Mouse (Mus musculus) liver, embryonic 14.5 days (tissue): Measurements from ENCODE around the gene Fam174a. TPM values are rescaled to one million over a fixed set of nuclear protein-coding genes. Genes with fewer than 3 reads are reported as not detected.

Experiments
- ATAC-seq: fragments of 200-750 bp; cut with Nextera tagmentation; 2 replicates; pipeline ENCODE4 v1.8.0; 2017; ENCODE audit warnings: moderate number of reproducible peaks, mild to moderate bottlenecking, moderate library complexity; ENCODE audit not compliant: insufficient read depth
- DNase-seq, 3 experiments: peaks; one replicate each; pipeline ENCODE4 v3.0.0-alpha.2; 2012 to 2013; ENCODE audit warnings: low read depth in 3 of 3, low spot score in 3 of 3
- H3K27ac ChIP-seq: fragments of 300-500 bp; sonication (generic); 2 replicates; pipeline ENCODE4 v1.5.1; 2014; ENCODE audit warnings: moderate library complexity, mild to moderate bottlenecking, control low read depth, inconsistent platforms
- H3K27me3 ChIP-seq: fragments of 300-500 bp; sonication (generic); 2 replicates; pipeline ENCODE4 v1.6.1; 2014; ENCODE audit warnings: mild to moderate bottlenecking, low read length, moderate library complexity; ENCODE audit not compliant: control insufficient read depth, insufficient read depth
- H3K36me3 ChIP-seq: fragments of 300-500 bp; sonication (generic); replicated peaks from 2 replicates; pipeline ENCODE4 v1.6.1; 2014; ENCODE audit warnings: low read depth; ENCODE audit not compliant: control insufficient read depth, insufficient read depth
- H3K4me1 ChIP-seq, 2 experiments: fragments of 200-500 bp in 1 of 2; fragments of 300-500 bp in 1 of 2; sonication (generic) in 1 of 2; replicated peaks; 2 replicates each; pipeline ENCODE4 v1.6.1; 2012 to 2014; ENCODE audit warnings: antibody characterized with exemption in 1 of 2, inconsistent platforms in 1 of 2, low read length in 1 of 2; ENCODE audit not compliant: control insufficient read depth in 2 of 2, insufficient read depth in 2 of 2
- H3K4me2 ChIP-seq: fragments of 300-500 bp; sonication (generic); 2 replicates; pipeline ENCODE4 v1.6.1; 2014; ENCODE audit warnings: low read depth, mild to moderate bottlenecking, control low read depth, moderate library complexity
- H3K4me3 ChIP-seq, 2 experiments: fragments of 200-500 bp in 1 of 2; fragments of 300-500 bp in 1 of 2; sonication (generic) in 1 of 2; 2 replicates each; pipeline ENCODE4 v1.5.1; 2012 to 2014; ENCODE audit warnings: low read depth in 2 of 2, low read length in 2 of 2, mild to moderate bottlenecking in 2 of 2, control low read depth in 1 of 2, inconsistent platforms in 1 of 2, moderate library complexity in 1 of 2; ENCODE audit not compliant: insufficient read depth in 1 of 2
- H3K9ac ChIP-seq: fragments of 300-500 bp; sonication (generic); replicated peaks from 2 replicates; pipeline ENCODE4 v1.6.1; 2014; ENCODE audit warnings: mild to moderate bottlenecking, control low read depth, moderate library complexity
- H3K9me3 ChIP-seq: fragments of 300-500 bp; sonication (generic); 2 replicates; pipeline ENCODE4 v1.6.1; 2016; ENCODE audit warnings: low read length, mixed read lengths; ENCODE audit not compliant: control insufficient read depth
- CTCF ChIP-seq: IDR thresholded peaks from 2 replicates; pipeline ENCODE4 v1.5.1; 2016; ENCODE audit warnings: antibody characterized with exemption, low read depth, control low read depth
- EP300 ChIP-seq: IDR thresholded peaks from 2 replicates; pipeline ENCODE4 v1.6.1; 2016; ENCODE audit warnings: antibody characterized with exemption, low read depth
- WGBS: fragments of 180-500 bp; shearing (Covaris S2); extraction: QIAGEN DNeasy Blood & Tissue Kit; methylation state at CpG from one replicate; pipeline ENCODE4 v1.1.7; 2014; ENCODE audit not compliant: insufficient replicate concordance; 5-methylcytosine and 5-hydroxymethylcytosine counted together
- polyA plus RNA-seq, 2 experiments: library from polyadenylated mRNA; depleted of rRNA in 1 of 2; stranded (reverse) in 1 of 2; unstranded in 1 of 2; fragments of >200 nt; fragmentation: Nextera tagmentation in 1 of 2; extraction: Ambion mirVana in 1 of 2; gene quantifications; 2 replicates each; pipeline versions ENCODE4 v1.2.1 to v1.2.3; 2012 to 2014

Fam174a gene
- 2.8 and 2.9 TPM in 2 replicates for polyA plus RNA-seq (2012; rRNA removed)
- polyA plus RNA-seq (2014; fragmentation: Nextera tagmentation; extraction: Ambion mirVana): 7.2 and 7.6 TPM in 2 replicates

GRCm38 (mm10) chr1:95313393-95314228 is at the start of gene Fam174a:
Gene Fam174a, plus strand, starts transcription at chr1:95313623.
- TF ChIP-seq EP300 (no peak), CTCF (no peak)
- peak within 1 kb of the TSS; percentile 89 for H3K4me2 ChIP-seq
- H3K9me3 ChIP-seq: no peaks in the 10 kb centered on the region
- peak within 1 kb of the TSS; percentile 75 for H3K9ac ChIP-seq
- H3K4me1 ChIP-seq: peaks cover 2 to 5% of the 10 kb centered on the region in 2 experiments; a peak in 3 of 4 replicates
- H3K4me3 ChIP-seq: peak within 1 kb of the TSS; percentile 65 to 81
- ATAC-seq (peak; percentile 96), DNase-seq (peak; percentile 75 to 77 (median 76))
- no peak within 1 kb of the TSS for H3K27ac ChIP-seq
- H3K27me3 ChIP-seq: no peaks in the 10 kb centered on the region
- WGBS: under 1% methylated on average over 76 of the region's 79 CpGs
- H3K36me3 ChIP-seq: no peaks in the 10 kb centered on the region

DNA sequence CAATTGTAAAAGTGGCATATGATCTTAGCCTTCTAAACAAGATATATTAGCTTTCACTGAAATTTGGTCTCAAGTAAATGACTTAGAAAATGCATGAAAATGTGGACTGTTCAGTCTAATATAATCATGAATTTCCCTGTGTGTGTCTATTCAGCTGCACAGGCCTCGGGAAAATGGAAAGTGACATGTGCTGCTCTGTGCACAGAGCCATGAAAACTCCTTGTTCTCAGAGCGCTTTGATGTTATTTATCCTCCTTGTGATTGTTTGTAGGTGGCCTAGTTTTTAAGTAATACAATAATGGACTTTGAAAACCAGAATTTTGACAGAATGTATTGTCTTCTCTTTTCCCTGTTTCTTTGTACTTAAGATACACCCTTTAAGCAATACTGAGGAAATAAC is 49.6 kb upstream of the Fam174a start:
- Histone ChIP-seq H3K4me2 (no peak overlapping the region), H3K4me1 (no peaks in the 10 kb centered on the region), H3K27me3 (no peaks in the 10 kb centered on the region), H3K4me3 (no peak overlapping the region), H3K9ac (no peak overlapping the region), H3K9me3 (no peaks in the 10 kb centered on the region), H3K27ac (no peak overlapping the region), H3K36me3 (no peaks in the 10 kb centered on the region)
- 46% methylated on average over 2 of the region's 2 CpGs for WGBS
- no peak for DNase-seq
- TF ChIP-seq EP300 (no peak), CTCF (no peak)
- ATAC-seq: no peak

DNA sequence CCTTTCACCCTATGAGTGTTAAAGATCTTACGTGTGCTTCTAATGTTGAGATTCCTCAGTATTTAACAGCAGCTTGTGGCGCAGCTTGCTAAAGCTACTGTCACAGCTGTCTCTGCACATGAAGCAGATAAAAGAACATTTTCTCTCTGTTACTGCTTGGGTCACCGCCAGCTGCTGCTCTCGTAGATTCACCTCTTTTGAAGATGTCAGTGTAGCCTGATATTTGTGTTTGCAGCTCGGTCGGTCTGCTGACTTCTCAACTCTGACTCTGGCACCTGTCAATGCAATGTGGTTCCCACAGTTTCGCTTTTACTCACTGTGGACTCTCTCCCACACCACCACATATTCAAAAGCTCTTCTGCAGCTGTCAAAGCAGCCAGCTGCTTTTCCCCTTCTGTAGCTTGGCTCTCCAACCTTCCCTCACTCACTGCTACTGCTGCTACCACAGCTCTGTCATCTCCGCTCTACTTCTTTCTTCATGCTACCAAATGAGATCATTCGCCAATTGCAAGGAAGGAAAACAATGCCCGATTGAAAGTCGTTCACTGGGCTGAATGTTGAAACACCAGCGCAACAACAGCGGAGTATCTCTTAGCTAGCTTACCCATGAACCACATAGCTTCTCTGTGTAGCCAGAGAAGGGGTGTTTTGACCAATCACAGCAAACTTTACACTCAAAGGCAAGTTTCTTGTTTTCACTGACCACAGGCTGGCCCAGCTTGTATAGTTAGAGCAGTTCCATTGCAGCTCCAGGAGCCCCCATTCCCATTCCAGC is 45.3 kb upstream of the Fam174a start:
- 65% methylated on average over 13 of the region's 13 CpGs for WGBS
- H3K4me3 ChIP-seq: no peak overlapping the region
- H3K27me3 ChIP-seq: no peaks in the 10 kb centered on the region
- no peak overlapping the region for H3K9ac ChIP-seq
- H3K9me3 ChIP-seq: no peaks in the 10 kb centered on the region
- ATAC-seq: no peak
- TF ChIP-seq CTCF: no peak
- no peak for TF ChIP-seq EP300
- H3K4me1 ChIP-seq: no peaks in the 10 kb centered on the region
- no peak overlapping the region for H3K4me2 ChIP-seq
- no peak overlapping the region for H3K27ac ChIP-seq
- DNase-seq: no peak
- no peaks in the 10 kb centered on the region for H3K36me3 ChIP-seq

DNA sequence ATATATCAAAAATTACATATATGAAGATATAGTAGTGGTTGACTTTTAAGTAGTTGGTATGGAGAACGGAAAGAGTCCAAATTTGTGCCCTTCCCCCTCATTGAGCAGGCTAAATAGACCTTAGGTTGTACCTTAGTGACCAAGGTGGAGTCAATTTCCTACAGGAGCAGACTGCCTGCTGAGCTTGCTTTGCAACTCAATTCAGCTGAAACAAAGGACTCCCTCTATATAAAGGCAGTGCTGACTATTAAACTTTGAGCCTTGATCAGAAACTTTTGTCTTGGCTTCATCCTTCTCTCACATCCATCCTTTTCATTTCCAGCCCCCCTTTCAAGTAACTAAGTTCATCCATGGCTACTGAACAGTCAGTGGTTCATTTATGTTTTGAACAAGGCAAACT is 40.1 kb upstream of the Fam174a start:
- no peaks in the 10 kb centered on the region for H3K4me1 ChIP-seq
- DNase-seq: no peak
- H3K4me2 ChIP-seq: no peak overlapping the region
- H3K36me3 ChIP-seq: no peaks in the 10 kb centered on the region
- H3K27ac ChIP-seq: no peak overlapping the region
- no peak overlapping the region for H3K9ac ChIP-seq
- H3K4me3 ChIP-seq: no peak overlapping the region
- TF ChIP-seq CTCF (no peak), EP300 (no peak)
- no peaks in the 10 kb centered on the region for H3K27me3 ChIP-seq
- H3K9me3 ChIP-seq: no peaks in the 10 kb centered on the region
- WGBS: 25% methylated on average over 1 of the region's 1 CpGs
- no peak for ATAC-seq

- Histone ChIP-seq H3K27ac (no peak overlapping the region), H3K36me3 (no peaks in the 10 kb centered on the region), H3K9ac (no peak overlapping the region), H3K9me3 (no peaks in the 10 kb centered on the region), H3K4me2 (no peak overlapping the region), H3K4me1 (no peaks in the 10 kb centered on the region), H3K4me3 (no peak overlapping the region), H3K27me3 (no peaks in the 10 kb centered on the region)
- TF ChIP-seq EP300 (no peak), CTCF (no peak)
- ATAC-seq: no peak
- WGBS: 55% methylated on average over 5 of the region's 5 CpGs
- no peak for DNase-seq
These were observed 5.1 kb upstream of the Fam174a start for GRCm38 (mm10) chr1:95308324-95308723.
